Mouse (Mus musculus) heart, adult 18-20 months (tissue): Measurements from ENCODE around the gene Vmn1r124. TPM values are rescaled to one million over a fixed set of nuclear protein-coding genes. Genes with fewer than 3 reads are reported as not detected.
"Not testable (repeated sequence)": the region's sequence is repeated elsewhere in the genome, so short reads cannot be mapped to it uniquely, and the experiment has no call there.

Source experiments
- DNase-seq, 2 experiments: peaks; one replicate each; pipeline ENCODE4 v3.0.0; 2021 to 2022; ENCODE audit warnings: mixed read lengths in 1 of 2
- long read RNA-seq, 2 experiments: library from polyadenylated mRNA; stranded (forward); transcript quantifications; one replicate each; pipeline ENCODE4 v2.0.0; 2021
- total RNA-seq, 2 experiments: library from RNA; stranded (reverse); gene quantifications; 2 replicates each; pipeline ENCODE4 v1.2.3; 2021

Vmn1r124 gene
- not detected for total RNA-seq
- long read RNA-seq, experiment 1, result 0 reads
- long read RNA-seq, experiment 2, result 0 reads

GRCm38 (mm10) chr7:21260517-21260916 is at the start of gene Vmn1r124:
Gene Vmn1r124, minus strand, starts transcription at chr7:21260617.
- DNase-seq, result not testable (repeated sequence)

- DNase-seq, result not testable (repeated sequence)
Observed at GRCm38 (mm10) chr7:21301367-21301766, 41.0 kb upstream of the Vmn1r124 start, which contains the start of gene Vmn1r126. Gene Vmn1r126, minus strand, starts transcription at chr7:21301467.

- not testable (repeated sequence) for DNase-seq
Observed at GRCm38 (mm10) chr7:21271879-21272278, 11.5 kb upstream of the Vmn1r124 start, which contains the start of gene Vmn1r125. Gene Vmn1r125, plus strand, starts transcription at chr7:21272179.

Other genes starting within 250 kb of the Vmn1r124 start
- not detected for gene Vmn1r119, start 248.2 kb downstream of the Vmn1r124 start, total RNA-seq
- gene Vmn1r120, start 206.8 kb downstream of the Vmn1r124 start, total RNA-seq, result not detected
- not detected for gene Vmn1r121, start 162.1 kb downstream of the Vmn1r124 start, total RNA-seq
- not detected for gene Vmn1r122, start 126.5 kb downstream of the Vmn1r124 start, total RNA-seq
- gene Vmn1r123, start 98.4 kb downstream of the Vmn1r124 start, total RNA-seq, result not detected
- gene Gm5157, start 70.2 kb downstream of the Vmn1r124 start, total RNA-seq, result not detected
- not detected for gene Vmn1r125, start 11.6 kb upstream of the Vmn1r124 start, total RNA-seq
- gene Vmn1r126, start 40.9 kb upstream of the Vmn1r124 start, total RNA-seq, result not detected
- gene Vmn1r127, start 59.2 kb upstream of the Vmn1r124 start, total RNA-seq, result not detected
- not detected for gene Vmn1r128, start 88.8 kb upstream of the Vmn1r124 start, total RNA-seq
- not detected for gene Vmn1r129, start 100.7 kb upstream of the Vmn1r124 start, total RNA-seq
- not detected for gene Gm6882, start 172.1 kb upstream of the Vmn1r124 start, total RNA-seq